Mouse (Mus musculus): Measurements from ENCODE around the gene Foxn3. TPM values are rescaled to one million over a fixed set of nuclear protein-coding genes. Genes with fewer than 3 reads are reported as not detected.
A peak's percentile ranks its signal among the peaks of the same experiment; 100 is the strongest.

Foxn3 gene
- total RNA-seq, 1 experiment from 2014 or later = 98.9 TPM

DNA sequence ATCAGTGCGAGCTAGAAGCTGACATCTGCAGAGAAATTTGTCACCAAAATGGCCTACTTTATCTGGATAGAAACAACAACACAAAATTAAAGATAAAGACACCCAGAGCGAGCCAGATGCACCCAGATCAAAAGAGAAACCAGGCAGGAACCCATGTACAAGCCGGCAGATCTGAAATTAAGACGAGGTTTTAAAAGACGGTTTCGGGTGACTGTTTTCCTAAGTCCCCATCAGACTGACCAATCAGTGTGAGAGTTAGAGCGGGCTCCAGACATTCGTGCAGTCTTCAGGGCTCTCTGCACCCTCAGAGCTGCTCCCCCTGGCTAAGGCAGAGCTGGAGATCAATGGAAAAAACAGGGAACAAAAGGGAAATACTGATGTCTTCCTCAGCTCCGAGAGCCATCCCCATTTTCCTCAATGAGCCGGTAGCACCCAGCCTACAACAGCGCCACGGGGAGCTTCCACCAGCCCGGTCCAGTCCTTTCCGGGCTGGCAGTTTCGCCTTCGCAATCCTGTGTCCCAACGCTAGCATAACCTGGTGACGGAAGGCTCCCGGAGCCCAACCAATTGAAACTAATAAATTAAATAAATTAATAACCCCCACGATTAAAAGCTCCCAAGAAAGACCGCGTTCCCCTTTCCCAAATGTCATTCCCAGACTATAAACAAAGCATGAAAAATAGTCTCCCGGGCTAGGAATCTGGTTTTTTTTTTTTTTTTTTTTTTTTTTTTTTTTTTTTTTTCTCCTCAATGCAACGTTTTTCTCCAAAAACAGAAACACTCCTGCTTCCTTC is 1.1 kb downstream of the Foxn3 start:
- DNase-seq = peak; percentile 63

DNA sequence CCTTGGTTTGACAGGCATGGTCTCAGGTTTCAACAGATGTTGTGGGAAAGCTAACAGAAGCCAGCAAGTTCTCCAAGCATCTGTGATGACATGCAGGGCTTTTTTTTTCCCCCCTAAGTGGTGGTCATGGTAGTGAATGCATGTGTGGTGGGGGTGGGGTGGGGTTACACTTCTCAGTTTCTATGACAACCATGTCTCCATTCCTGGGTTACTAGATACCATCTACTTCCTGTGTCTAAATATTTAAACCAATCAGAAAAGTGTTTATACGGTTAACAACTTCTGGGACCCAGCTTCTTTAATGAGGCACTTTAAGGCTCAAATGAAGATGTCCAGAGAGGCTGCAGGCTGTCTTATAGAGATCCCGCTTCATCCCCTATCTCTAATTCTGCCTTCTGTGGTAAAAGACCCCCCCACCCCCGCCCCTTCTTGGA is 2.0 kb downstream of the Foxn3 start:
- DNase-seq = no peak

DNA sequence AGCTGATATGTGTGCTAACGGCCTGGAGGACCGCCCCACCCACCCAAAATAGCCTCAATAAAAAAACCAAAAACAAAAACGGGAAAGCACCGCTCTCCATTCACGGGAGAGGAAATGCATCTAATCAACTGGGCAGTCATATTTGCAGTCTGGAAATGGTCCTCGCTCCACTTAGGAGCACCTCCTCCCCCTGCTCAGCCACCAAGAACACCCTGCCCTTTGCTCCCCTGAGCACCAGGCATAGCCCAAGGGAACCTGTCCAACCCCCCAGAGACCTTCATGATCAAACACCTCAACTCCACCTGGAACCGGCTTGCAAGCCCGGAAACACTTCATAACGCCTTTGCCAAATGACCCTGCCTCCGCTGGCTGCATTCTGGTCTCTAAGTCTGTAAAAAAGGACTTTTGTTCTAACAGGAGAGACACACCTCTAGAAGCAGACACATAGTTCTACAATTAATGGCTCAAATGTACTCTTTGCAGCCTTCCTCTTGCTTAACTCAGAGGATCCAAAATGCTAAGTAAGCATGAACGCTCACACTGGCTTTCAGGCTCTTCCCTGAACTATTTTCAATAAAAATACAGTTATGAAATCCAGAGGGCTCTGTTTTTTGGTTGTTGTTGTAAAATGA is 2.6 kb downstream of the Foxn3 start:
- DNase-seq = no peak

DNA sequence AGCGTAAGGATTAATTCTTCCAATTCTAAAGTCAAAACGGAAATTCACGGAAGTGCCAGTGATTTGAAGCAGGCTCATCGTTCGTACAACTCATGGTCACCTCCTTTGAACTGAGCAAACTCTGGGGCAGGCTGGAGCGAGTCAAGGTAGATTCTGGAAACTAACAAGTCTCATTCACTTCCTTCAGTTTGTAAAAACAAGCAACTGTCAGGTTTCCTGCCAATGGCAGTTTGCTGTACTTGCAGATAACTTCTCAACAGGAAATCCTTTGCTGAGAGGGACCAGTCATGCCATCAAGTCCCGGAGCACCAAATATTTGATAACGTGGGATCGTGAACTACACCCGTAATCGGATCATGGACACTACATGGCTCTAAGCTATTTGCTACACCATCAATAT is 3.9 kb downstream of the Foxn3 start:
- no peak for DNase-seq

DNA sequence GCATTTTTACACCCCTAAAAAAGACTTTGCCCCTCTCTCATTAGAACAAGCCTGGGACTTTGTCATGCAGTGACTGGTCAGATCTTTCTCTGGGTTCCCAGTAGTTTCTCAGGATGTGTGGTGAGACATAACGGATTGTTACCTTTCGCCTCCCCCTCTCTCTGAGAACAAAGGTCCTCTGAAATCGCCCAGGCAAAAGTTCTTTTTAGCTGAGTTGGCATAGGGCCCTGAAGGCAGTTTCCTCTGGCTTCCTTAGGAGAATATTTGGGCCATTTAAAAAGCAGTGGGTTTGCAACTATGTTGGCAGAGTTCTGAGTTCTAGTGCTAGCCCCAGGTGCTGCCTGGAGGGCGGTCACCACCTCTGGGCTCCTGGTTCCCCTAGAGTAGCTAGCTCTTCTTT is 4.9 kb downstream of the Foxn3 start:
- DNase-seq = no peak

DNA sequence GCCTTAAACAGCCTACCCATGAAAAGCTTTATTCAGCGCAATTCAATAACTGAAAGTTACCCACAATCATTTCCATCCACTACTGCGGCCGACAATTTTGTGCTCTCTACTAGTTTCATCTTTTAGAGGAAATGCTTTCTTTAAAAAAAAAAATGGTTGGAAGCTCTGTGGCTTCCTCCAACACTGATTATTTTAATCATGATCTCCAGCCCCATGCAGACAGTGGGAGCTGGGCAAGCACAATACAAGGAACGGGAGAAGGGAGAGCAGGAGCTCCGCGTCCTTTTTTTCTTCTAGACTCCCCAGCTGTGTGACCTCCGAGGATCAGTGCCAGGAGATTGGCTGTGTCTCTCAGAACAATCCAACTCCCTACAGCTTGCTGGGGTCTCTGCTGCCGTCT is 5.9 kb downstream of the Foxn3 start:
- no peak for DNase-seq

DNA sequence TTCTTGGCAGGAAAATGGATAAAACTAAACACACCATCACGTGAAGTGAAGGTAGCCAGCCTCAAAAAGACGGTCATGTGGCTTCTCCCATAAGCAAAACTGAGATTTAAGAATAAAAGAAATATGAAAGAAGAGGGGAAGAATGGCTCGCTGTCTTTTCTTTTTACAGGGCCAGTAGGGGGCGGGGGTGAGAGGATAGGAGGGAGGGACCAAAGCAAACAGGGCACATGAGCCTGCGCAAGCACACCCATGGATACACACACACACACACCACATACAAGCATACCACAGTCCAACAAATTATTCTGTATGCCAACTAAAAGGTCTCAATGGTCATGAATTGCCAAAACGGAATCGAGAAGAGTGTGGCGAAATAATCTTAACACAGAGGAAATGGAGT is 12.8 kb downstream of the Foxn3 start:
- DNase-seq = no peak

DNA sequence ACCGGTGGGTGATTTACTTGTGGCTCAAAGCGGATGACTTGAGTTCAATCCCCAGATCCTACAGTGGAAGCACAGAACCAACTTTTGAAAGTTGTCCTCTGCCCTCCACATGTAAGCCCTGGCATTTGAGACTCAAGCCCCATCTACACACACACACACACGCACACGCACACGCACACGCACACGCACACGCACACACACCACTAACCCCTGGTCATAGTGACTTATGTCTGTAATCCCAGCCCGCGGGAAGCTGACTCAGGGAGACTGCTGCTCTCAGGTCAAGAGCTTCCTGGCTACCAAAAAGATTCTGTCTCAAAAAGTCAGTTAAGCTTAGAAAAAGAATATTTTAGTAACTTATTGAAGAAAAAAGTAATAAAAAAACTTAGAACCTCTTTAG is 13.6 kb downstream of the Foxn3 start:
- no peak for DNase-seq

DNA sequence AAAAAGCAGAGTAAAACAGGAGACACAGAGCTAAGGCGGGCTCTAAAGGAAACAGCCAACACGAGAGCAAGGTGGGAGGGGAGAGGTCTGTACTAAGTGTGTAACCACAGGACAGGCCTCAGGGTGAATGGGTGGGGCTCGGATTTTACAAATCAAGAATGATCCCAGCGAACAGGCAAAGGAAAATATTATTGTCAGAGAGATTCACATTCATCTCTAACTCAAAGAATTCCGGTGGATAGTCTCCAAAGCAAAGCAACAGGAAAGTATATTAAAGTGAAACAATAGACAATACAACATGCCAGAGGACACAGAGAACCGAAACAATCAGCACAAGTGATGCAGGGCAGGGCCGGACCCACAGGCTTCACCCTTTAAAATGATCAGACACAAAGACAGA is 15.0 kb downstream of the Foxn3 start:
- no peak for DNase-seq

DNA sequence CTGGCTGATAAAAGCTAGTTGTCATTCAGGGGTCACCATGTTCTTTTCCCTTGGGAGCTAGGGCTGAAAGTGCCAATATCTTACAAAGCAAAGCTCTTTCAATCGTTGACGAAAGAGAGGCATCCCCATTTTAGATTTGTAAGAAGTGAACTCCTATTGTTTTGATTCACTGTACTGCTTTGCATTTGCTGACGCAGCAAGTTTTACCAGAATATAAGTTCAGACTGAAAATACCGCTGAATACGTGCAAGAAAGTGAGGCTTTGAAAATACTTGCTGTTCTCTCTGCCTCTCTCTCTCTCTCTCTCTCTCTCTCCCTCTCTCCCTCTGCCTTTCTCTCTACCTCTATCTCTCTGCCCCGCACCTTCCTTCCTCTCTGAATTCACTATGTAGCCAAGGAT is 16.1 kb downstream of the Foxn3 start:
- no peak for DNase-seq

DNA sequence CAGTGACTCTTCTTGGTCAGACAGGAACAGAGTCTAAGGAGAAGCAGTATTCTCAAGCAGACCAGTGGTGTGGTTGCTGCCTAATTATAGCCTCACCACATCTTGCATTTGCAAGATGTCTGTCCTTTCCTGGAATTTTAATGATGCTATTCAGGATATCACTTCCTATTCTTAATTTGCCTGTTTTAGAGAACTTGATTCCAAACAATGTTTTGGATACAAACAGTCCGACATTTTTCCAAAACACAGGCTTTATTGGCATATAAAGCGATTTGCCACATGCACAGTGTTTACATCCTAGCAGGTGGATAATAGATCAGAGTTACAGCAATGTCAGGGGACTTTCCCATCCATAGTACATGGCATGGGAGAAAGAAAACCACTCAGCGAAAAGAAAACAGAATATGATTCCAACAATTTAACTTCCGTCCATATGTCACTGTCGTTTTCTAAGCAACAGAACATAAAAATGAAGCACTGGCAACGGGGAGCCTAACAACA is 18.1 kb downstream of the Foxn3 start:
- DNase-seq = no peak

DNA sequence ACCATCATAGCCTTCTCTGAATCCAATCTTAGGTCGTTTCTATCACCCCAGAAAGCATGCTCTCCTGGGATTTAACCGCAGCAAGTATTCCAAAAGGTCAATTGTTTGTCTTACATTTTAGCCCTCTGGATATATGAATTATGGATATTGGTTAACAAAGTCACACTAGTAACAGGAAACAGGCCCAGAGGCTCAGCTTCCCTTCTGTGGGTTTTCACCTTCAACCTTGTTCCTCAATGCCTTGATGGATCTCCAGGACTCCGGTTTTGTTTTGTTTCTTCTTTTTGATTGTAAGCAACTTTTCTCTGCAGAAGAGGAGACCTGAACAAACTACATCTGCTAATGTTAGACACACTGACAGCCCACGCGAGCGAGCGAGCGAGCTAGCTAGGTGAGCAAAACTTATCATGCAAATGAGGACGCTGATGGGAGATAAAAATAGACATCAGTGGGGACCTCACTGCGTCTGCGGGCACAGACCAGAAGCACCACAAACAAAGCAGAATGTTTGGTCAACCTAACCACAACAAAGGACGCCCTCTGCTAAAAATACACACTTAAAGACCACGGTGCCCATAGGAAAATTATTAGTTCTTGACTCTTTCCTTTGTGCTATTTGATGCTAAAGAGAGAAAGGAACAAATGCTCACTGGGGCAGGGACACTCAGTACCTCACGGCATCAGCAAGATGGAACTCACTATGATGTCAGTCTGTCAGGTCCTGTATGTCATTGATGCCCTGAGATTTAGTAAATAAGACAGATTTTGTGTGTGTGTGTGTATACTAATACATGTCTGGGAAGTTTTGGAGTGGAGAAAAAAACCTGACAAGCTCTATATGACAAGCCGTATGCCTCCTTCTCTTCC is 18.9 kb downstream of the Foxn3 start:
- no peak for DNase-seq

DNA sequence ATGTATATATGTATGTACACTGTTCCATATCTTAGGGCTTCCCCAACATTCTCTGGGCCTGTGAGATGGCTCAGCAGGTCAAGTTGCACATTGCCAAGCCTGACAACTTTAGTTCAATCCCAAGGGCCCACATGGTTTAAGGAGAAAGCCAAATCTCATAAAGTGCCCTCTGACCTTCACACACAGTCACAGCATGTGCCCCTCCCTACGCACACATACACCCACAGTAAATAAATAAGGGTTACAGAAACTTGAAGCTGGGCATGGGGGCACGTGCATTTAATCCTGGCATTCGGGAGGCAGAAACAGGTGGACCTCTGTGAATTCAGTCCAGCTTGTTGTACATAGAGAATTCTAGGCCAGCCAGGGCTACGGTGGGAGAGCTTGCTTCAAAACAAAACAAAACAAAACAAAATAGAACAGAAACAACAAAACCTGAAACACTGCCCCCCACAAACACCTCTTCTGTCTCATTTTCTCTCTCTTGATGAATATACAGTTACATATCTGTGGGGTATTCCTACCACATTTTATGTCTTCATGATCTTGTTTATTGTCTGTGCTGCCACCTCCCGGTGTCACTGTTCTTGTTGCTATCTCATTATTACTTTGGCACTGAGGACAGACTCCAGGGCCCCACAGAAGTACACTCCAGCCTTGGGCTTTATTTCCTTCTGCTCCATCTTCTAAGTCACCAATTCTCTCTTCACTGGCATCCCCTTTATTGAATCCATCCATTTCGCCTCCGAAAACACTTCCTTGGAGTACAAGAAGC is 19.8 kb downstream of the Foxn3 start:
- DNase-seq = no peak

DNA sequence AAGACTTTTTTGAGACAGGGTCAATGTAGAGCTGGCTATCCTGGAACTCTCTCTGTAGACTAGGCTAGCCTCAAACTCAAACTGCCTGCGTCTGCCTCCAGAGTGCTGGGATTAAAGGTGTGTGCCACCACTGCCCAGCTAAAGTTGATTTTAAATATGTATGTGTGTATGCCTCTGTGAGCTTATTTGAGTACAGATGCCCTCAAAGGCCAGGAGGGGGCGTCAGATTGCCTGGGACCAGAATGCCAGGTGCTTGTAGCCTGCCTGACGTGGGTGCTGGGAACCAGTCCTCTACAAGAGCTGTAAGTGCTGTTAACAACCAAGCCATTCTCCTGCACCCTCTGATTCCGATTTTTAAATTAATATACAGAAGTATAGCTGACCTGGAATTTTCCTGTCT is 23.2 kb downstream of the Foxn3 start:
- DNase-seq = no peak

DNA sequence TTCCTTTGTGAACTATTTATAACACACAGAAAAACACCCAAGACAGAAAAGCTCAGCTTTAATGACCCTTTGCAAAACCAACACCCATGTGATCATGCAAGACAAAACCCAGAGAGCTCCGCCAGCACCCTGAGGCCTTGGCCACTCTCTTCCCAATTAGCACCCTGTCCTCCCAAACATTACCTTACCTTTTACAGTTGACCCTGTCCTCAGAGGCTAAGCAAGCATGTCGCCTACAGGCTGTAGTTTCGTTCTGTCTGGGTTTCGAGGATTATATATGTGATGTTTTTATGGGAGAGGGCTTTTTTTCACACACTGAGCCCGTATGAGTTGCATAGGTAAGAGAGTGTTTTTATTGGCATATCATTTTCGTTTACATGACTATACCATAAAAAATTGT is 26.1 kb downstream of the Foxn3 start:
- DNase-seq = no peak

DNA sequence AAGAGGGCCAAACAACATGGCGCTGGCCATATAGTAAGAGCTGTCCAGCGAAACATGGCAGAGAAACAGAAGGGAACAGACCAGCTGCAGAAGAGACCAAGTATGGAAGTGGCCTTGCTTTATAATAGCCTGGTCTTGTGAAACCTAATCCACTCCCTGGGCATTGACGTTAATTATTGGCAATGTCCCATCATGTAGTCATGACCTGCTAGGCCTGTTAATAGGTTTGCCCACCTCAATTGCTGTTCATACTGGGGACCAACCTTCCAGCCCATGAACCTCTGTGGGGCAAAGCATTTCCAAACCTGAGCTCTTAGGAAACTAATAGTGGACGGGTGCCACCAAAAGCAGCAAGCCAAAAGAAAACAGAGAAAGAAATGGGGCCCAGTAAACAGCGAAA is 27.0 kb downstream of the Foxn3 start:
- DNase-seq = no peak

DNA sequence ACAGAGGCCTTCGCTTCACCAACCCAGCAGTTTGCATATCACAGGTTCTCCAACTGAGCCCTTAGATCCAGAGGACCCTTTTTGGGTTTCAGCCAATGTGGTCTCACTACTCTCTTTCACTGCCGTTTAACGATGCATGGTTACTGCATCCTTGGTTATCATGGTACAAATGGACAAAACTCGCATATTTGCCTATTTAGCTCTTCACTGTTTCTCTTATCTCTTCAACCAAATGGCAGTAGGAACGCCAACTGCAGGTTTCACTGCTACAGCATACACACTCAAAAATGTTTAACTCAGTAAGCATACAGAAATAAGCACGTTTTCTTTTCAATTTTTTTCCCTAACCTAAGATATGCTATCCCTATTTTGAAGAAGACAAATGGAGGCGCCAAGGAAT is 31.0 kb downstream of the Foxn3 start:
- DNase-seq = no peak

DNA sequence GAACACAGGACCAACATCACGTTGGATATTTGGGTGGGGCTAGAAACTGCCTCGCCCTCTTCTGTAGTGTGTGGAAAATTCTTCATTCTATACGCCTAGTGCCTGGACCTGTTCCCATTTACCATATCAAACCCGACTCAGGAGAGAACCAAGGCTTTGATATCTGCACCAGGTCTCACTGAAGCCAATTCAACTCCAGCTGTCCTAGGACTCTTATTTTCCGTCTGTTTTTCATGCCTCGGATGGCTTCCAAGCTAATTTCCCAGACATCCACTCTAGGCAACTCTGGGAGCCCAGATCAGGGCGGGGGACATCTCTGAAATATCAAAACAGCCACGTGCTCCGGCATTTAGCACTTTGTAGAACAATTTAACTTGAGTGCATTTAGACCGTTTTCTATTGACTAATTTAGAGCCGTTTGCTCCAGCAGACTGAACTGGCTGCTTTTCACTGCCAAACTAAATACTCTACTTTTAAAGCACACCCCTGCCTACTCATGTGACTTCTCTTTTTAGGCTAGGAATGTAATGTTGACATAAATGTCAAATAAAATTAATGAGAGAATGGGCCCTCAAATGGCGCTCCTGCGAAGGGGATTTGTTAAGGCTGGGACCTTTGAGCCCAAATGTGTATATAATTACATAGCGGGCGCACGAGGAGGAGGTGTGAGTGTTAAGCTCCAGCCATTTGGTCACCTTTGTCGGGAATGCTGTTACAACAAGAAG is 33.5 kb downstream of the Foxn3 start:
- DNase-seq = no peak

DNA sequence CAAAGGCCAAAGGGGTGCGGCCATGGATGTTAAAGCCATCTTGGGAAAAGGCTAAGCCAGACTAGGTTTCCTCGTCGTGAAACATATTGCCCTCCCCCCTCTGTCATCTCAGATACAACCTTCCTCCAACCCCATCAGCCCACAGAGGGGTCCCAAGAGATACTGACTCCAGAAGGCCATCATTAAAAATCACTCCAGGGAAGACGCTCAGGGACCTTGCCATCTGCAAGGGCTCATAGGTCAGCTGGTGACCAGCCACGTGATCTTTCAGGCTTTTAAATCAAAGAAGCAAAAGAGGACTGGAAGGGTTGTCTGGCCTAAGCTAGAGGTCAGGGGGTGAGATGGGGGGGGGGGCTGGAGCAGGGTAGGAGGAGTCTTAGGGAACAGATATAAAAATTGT is 34.4 kb downstream of the Foxn3 start:
- DNase-seq = no peak

DNA sequence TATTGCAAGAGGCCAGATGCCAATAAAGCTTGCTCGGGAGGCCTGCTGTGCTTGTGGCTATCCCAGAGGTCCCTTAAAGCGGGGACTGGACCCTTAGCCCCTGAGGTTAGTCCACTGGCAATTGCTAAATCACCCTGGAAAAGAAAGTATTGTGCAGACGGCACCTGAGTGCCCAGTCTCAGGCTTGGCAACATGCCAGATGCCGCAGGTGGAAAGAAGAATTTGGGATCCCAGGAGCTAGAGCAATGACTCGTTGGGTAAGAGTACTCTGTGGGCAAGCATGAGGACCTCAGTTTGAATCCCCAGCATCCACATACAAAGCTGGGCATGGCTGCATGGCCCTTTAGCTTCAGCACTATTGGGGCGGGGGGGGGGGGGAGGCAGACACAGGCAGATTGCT is 35.9 kb downstream of the Foxn3 start:
- DNase-seq = no peak

DNA sequence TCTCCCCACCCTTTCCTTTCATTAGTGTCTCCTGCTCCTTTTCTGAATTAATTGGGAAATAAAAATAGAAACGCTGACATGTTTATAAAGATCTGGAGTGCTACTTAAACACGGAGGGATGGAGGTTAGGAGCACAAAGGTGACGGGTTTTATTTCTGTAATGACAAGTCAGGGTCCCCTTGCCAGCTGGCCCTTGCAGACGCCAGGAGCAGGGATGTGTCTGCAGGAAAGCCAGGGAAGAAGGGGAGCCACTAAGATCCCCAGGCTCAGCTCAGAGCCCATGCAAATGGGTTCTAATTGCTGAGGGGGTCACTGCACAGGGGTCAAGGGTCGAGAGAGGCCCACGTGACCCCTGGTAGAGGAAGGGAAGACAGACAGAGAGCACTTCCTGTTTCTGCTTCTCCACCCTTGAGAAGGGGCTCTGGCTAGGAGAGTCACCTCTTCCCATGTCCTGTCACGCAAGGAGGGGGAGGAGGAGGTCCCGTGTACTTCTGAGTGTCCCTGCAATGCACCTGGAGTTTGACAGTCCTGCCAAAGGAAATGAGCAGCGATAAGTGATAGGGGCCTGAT is 36.7 kb downstream of the Foxn3 start:
- no peak for DNase-seq

All from adrenal gland, postnatal 25 days (tissue).